Mouse (Mus musculus) stomach, embryonic 16.5 days (tissue): ENCODE results near the gene Cep95. TPM values are rescaled to one million over a fixed set of nuclear protein-coding genes. Genes with fewer than 3 reads are reported as not detected.
A peak's percentile ranks its signal among the peaks of the same experiment; 100 is the strongest.

Experiments used
- ATAC-seq: fragments of 200-750 bp; cut with Nextera tagmentation; 2 replicates; pipeline ENCODE4 v1.8.0; 2017; ENCODE audit warnings: moderate number of reproducible peaks, moderate TSS enrichment; ENCODE audit not compliant: insufficient read depth, low FRiP score
- H3K27ac ChIP-seq: fragments of 300-500 bp; sonication (generic); 2 replicates; pipeline ENCODE4 v1.5.1; 2014; ENCODE audit warnings: low read length
- H3K27me3 ChIP-seq: fragments of 300-500 bp; sonication (generic); 2 replicates; pipeline ENCODE4 v1.6.1; 2014; ENCODE audit warnings: low read length, control low read depth, mixed read lengths; ENCODE audit not compliant: control insufficient read depth, insufficient read depth
- H3K36me3 ChIP-seq: fragments of 300-500 bp; sonication (generic); 2 replicates; pipeline ENCODE4 v1.6.1; 2014; ENCODE audit warnings: low read length; ENCODE audit not compliant: control insufficient read depth, insufficient read depth
- H3K4me1 ChIP-seq: fragments of 300-500 bp; sonication (generic); 2 replicates; pipeline ENCODE4 v1.6.1; 2014; ENCODE audit warnings: low read length, control low read depth, mixed read lengths; ENCODE audit not compliant: control insufficient read depth, insufficient read depth
- H3K4me2 ChIP-seq: fragments of 300-500 bp; sonication (generic); 2 replicates; pipeline ENCODE4 v1.6.1; 2014; ENCODE audit warnings: low read depth, low read length, mixed read lengths
- H3K4me3 ChIP-seq: fragments of 300-500 bp; sonication (generic); replicated peaks from 2 replicates; pipeline ENCODE4 v1.5.1; 2014; ENCODE audit warnings: mild to moderate bottlenecking, low read length
- H3K9ac ChIP-seq: fragments of 300-500 bp; sonication (generic); 2 replicates; pipeline ENCODE4 v1.6.1; 2014; ENCODE audit warnings: low read length
- H3K9me3 ChIP-seq: fragments of 300-500 bp; sonication (generic); replicated peaks from 2 replicates; pipeline ENCODE4 v1.6.1; 2016; ENCODE audit warnings: low read length, control low read depth; ENCODE audit not compliant: control insufficient read depth
- WGBS: fragments of 180-500 bp; shearing (Covaris S2); extraction: QIAGEN DNeasy Blood & Tissue Kit; methylation state at CpG from one replicate; pipeline ENCODE4 v1.1.7; 2014; 5-methylcytosine and 5-hydroxymethylcytosine counted together
- polyA plus RNA-seq: library from polyadenylated mRNA; unstranded; fragments of >200 nt; fragmentation: Nextera tagmentation; extraction: Ambion mirVana; gene quantifications from 2 replicates; pipeline ENCODE4 v1.2.1, GENCODE M21; 2015

Cep95 gene
- polyA plus RNA-seq, 1 experiment from 2014 or later, result 20.4 TPM

DNA sequence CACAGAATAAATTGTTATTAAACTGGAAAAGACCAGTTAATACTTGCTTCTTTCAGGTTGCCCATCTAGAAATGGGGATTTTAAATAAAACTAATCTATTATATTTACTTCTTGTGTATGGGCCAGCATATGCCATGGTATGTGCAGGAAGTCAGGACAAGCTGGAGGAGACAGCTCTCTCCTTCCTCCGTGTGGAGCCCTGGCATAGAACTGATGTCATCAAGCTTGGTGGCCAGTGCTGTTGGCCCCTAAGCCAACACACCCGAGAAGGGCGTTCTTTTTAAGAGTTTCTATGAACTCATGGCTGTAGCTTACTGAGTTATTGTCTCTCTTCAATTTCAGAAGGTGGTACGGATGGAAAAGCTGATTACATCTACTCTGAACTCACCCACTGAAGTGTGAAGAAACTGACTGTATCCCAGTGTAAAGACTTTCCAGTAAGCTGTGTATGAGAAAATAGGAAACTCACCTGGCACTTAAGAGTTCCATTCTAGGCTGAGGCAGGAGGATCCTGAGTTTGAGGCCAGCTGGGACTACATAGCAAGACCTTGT lies 22.4 kb upstream of the Cep95 start:
- no peak overlapping the region for H3K27ac ChIP-seq
- peaks cover 19% of the 10 kb centered on the region for H3K4me1 ChIP-seq
- H3K4me2 ChIP-seq, result no peak overlapping the region
- no peak overlapping the region for H3K4me3 ChIP-seq
- ATAC-seq, result no peak
- H3K9me3 ChIP-seq, result no peaks in the 10 kb centered on the region
- 90% methylated on average over 4 of the region's 4 CpGs for WGBS
- no peak overlapping the region for H3K9ac ChIP-seq
- H3K36me3 ChIP-seq, result peaks cover 21% of the 10 kb centered on the region
- no peaks in the 10 kb centered on the region for H3K27me3 ChIP-seq

DNA sequence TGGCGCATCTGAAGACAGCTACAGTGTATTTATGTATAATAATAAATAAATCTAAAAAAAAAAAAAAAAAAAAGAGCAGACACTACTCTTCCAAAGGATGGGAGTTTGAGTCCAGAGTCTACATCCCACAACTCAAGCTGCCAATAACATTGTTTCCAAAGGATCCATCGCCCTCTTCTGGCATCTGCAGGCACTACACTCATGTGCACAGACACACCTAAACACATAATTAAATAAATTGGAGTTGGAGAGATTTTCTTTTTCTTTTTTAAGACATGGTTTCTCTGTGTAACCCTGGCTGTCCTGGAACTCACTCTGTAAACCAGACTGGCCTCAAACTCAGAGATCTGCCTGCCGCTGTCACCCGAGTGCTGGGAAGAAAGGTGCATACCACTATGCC lies 21.5 kb upstream of the Cep95 start:
- WGBS, result 94% methylated on average over 4 of the region's 4 CpGs
- H3K27ac ChIP-seq, result no peak overlapping the region
- no peaks in the 10 kb centered on the region for H3K9me3 ChIP-seq
- ATAC-seq, result no peak
- peaks cover 21% of the 10 kb centered on the region for H3K36me3 ChIP-seq
- no peak overlapping the region for H3K4me2 ChIP-seq
- no peak overlapping the region for H3K9ac ChIP-seq
- H3K27me3 ChIP-seq, result no peaks in the 10 kb centered on the region
- H3K4me3 ChIP-seq, result no peak overlapping the region
- H3K4me1 ChIP-seq, result peaks cover 10% of the 10 kb centered on the region

DNA sequence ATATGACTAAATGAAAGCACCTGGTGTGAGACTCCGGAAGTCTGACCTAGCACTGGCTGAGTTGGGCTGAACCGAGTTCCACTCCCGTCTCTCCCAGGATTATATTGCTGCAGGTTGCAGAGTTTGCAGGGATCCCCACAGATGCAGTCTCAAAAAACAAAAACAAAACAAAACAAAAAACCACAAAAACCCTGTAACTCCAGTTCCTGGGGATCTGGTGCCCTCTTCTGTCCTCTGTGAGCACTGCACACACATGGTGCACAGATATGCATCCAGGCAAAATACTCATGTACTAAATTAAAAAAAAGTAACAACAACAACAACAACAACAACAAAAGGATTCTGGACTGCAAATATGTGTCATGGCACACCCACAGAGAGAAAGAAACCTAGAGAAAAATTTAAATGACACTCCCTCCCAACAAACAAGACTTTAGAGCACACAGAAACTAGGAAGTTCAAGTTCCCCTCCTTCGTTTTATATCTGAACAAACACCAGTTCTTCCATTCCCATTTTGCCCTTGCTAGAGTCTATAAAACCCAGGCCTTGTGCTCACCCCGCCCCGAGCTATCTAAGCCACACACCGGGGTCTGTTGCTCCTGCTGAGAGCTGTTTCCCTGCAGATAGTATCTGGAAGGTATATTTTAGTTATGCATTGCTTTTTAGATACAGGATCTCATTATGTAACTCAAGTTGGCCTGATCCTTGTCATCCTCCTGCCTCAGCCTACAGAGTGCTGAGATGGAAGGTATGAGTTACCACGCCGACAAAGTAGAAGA lies 18.7 kb upstream of the Cep95 start:
- Histone ChIP-seq H3K4me2 (no peak overlapping the region), H3K27me3 (no peaks in the 10 kb centered on the region), H3K9ac (no peak overlapping the region), H3K4me3 (no peak overlapping the region), H3K36me3 (peaks cover 29% of the 10 kb centered on the region), H3K27ac (no peak overlapping the region), H3K9me3 (no peaks in the 10 kb centered on the region), H3K4me1 (no peaks in the 10 kb centered on the region)
- ATAC-seq, result no peak
- WGBS, result 93% methylated on average over 9 of the region's 9 CpGs

GRCm38 (mm10) chr11:106773061-106773460 lies 16.0 kb upstream of the Cep95 start:
- WGBS, result 89% methylated on average over 9 of the region's 9 CpGs
- ATAC-seq, result no peak

DNA sequence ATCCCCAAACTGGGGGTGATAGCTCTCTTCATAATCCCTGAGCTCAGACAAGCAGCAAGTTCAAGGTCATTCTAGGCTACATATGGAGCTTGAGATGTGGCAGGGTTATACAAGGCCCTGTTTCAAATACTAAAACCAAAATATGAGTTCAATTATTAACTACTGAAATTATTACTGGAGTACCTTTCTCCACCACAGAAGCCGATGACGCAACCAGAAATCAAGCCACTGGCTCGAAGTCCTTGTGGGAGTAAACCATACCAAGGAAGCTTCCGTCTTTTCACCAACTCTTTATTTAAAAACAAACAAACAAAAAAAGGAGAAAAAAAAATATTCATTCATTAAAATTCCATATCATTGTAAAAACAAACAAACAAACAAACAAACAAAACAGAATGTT lies 12.1 kb upstream of the Cep95 start:
- no peak overlapping the region for H3K4me2 ChIP-seq
- H3K27ac ChIP-seq, result 0 out of 2 replicates have a peak overlapping the region, but pooled peaks have one; percentile 36
- no peak for ATAC-seq
- peaks cover 9% of the 10 kb centered on the region; the same call in 1 of the 2 replicates for H3K36me3 ChIP-seq
- no peaks in the 10 kb centered on the region for H3K27me3 ChIP-seq
- H3K4me1 ChIP-seq, result peaks cover 10% of the 10 kb centered on the region
- H3K9me3 ChIP-seq, result no peaks in the 10 kb centered on the region
- no peak overlapping the region for H3K4me3 ChIP-seq
- WGBS, result 86% methylated on average over 4 of the region's 4 CpGs
- no peak overlapping the region for H3K9ac ChIP-seq

More at GRCm38 (mm10) chr11:106773061-106773460, 16.0 kb upstream of the Cep95 start:
- peaks cover 22% of the 10 kb centered on the region for H3K36me3 ChIP-seq
- H3K4me1 ChIP-seq, result peaks cover 7% of the 10 kb centered on the region; the same call in 1 of the 2 replicates
- no peak overlapping the region for H3K4me2 ChIP-seq
- H3K27me3 ChIP-seq, result no peaks in the 10 kb centered on the region
- no peak overlapping the region for H3K4me3 ChIP-seq
- H3K27ac ChIP-seq, result no peak overlapping the region
- H3K9ac ChIP-seq, result no peak overlapping the region
- no peaks in the 10 kb centered on the region for H3K9me3 ChIP-seq

GRCm38 (mm10) chr11:106777395-106777794 lies 11.7 kb upstream of the Cep95 start:
- Histone ChIP-seq H3K27me3 (no peaks in the 10 kb centered on the region), H3K27ac (no peak overlapping the region; the same call in 1 of the 2 replicates), H3K9me3 (no peaks in the 10 kb centered on the region), H3K4me1 (peaks cover 10% of the 10 kb centered on the region), H3K4me2 (no peak overlapping the region), H3K9ac (peak overlapping the region; percentile 39; the same call in 1 of the 2 replicates), H3K4me3 (no peak overlapping the region), H3K36me3 (peaks cover 9% of the 10 kb centered on the region; the same call in 1 of the 2 replicates)
- WGBS, result 82% methylated on average over 3 of the region's 3 CpGs
- ATAC-seq, result no peak

- H3K27me3 ChIP-seq, result no peaks in the 10 kb centered on the region
- H3K36me3 ChIP-seq, result peaks cover 11% of the 10 kb centered on the region; the same call in 1 of the 2 replicates
- ATAC-seq, result no peak
- no peaks in the 10 kb centered on the region for H3K9me3 ChIP-seq
- H3K4me3 ChIP-seq, result no peak overlapping the region
- 81% methylated on average over 7 of the region's 7 CpGs for WGBS
- H3K27ac ChIP-seq, result no peak overlapping the region
- H3K4me1 ChIP-seq, result peaks cover 10% of the 10 kb centered on the region
- H3K4me2 ChIP-seq, result peak overlapping the region; percentile 69
- no peak overlapping the region for H3K9ac ChIP-seq
Measured at GRCm38 (mm10) chr11:106778132-106778531, 10.9 kb upstream of the Cep95 start.

DNA sequence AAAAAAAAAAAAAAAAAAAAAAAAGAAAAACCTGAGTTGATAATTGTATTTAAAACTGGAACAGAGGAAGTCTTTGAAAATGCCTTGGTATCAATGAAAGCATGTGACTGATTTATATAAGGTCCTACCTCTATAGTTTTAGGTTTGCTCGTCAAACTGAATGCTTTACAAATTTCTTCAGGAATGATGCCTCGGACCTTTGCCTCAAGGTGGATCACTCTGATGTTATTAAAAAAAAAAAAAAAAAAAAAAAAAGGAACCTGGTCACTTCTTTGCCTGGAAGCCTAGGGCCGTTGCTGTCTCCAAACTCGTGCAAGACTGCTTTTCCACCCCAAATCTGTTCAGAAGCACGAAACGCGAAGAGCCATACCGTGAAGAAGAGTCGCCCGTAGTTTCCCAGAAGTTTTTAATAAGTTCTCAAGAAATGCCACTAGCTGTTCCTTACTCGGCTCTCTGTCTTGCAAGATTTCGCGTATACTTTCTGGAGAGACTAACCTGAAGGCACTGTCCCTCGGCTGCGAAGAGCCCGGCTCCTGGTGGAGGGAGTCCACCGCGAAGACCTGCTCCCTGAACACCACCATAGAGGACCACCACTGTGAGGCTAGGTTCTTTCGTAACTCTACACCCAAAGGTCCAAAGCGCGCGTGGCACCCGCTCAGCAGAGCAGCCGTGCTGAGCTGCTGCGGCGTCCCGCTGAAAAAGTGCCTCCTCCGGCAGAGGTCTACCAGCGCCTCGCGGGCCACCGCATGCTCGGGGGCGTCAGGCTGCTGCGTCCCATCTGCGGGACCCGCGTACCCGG lies 10.3 kb upstream of the Cep95 start:
- Histone ChIP-seq H3K9ac (peak overlapping the region; percentile 91), H3K4me3 (peak overlapping the region; percentile 73), H3K27ac (peak overlapping the region; percentile 96), H3K4me2 (peak overlapping the region; percentile 69), H3K27me3 (no peaks in the 10 kb centered on the region), H3K9me3 (no peaks in the 10 kb centered on the region), H3K4me1 (peaks cover 10% of the 10 kb centered on the region), H3K36me3 (peaks cover 12% of the 10 kb centered on the region)
- peak; percentile 78; the same call in 1 of the 2 replicates for ATAC-seq
- WGBS, result 1% methylated on average over 39 of the region's 39 CpGs
